18 mouse cellular contexts compared by ENCODE assay signal in the genomic region with DNA sequence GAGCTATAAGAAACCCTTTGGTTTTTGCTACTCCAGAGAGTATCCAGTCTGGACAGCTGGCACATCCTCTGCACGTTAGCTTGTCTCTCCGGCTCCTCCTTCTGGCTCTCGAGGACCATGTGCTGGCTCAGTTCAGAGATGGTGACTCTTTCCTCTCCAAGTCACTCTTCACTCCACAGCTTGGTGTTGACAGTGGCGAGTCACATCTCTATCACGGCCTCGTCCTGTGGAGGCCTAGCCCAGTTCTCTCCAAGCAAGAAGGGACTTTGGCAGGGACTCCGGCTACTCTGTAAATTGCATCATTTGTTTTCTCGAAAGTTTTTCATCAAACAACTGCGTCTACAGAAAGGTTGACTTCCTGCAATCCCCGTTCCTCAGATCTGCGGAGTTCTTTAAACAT.
A peak's percentile ranks its signal among the peaks of the same experiment; 100 is the strongest.
DNase-seq lines count a peak whose midpoint lies in the region; ATAC-seq and TF ChIP-seq lines count a peak whose summit lies in the region.
"Had no signal": no experiment of that assay in that cellular context is flagged by ENCODE, and none has a peak within 500 bp of the region (broad histone marks: within the 10 kb centered on the region; RNA-seq: fewer than 3 reads in every experiment).

No protein-coding gene starts in this region.

- H3K4me2 ChIP-seq in lung, embryonic 14.5 days = no peak overlapping the region
- H3K4me2 ChIP-seq: embryonic facial prominence, embryonic 12.5 days; forebrain, embryonic 15.5 days; limb, embryonic 12.5 days; liver, embryonic 15.5 days; neural tube, embryonic 12.5 days had no signal

- peak; percentile 11 for DNase-seq in adrenal gland, postnatal 14 days
- no peak for DNase-seq in adrenal gland, postnatal 36 days
- DNase-seq in kidney, postnatal 10 days = peak; percentile 46
- no peak for DNase-seq in kidney, adult 9 months
- peak; percentile 62 for DNase-seq in lung, embryonic 14.5 days
- peak; percentile 44 to 71 for DNase-seq in lung, postnatal 4 days
- no peak for DNase-seq in cerebellum, postnatal 25 days
- DNase-seq in gastrocnemius, postnatal 14 days = no peak
- DNase-seq: adrenal gland, postnatal 25 days; cerebellum, adult 8-10 months; right cerebral cortex, postnatal 14 days; thymus, postnatal 36 days had no signal

- H3K9ac ChIP-seq in lung, embryonic 14.5 days = no peak overlapping the region
- H3K9ac ChIP-seq: embryonic facial prominence, embryonic 12.5 days; forebrain, embryonic 15.5 days; limb, embryonic 12.5 days; liver, embryonic 15.5 days; neural tube, embryonic 12.5 days had no signal

- H3K4me3 ChIP-seq in lung, embryonic 14.5 days (ENCODE audit: low read depth, low read length) = no peak overlapping the region
- H3K4me3 ChIP-seq: embryonic facial prominence, embryonic 12.5 days; forebrain, embryonic 15.5 days; limb, embryonic 12.5 days; liver, embryonic 15.5 days; neural tube, embryonic 12.5 days had no signal

- TF ChIP-seq CTCF in lung, embryonic 14.5 days (IDR thresholded peaks at IDR 0.05; ENCODE audit: low read depth) = peak; percentile 11; the same call in 1 of the 2 replicates

- peaks cover 20% of the 10 kb centered on the region for H3K4me1 ChIP-seq in lung, embryonic 14.5 days (ENCODE audit: insufficient read depth)

- no peaks in the 10 kb centered on the region for H3K27me3 ChIP-seq in lung, embryonic 14.5 days (ENCODE audit: insufficient read depth, low read length)
- H3K27me3 ChIP-seq: CH12.LX; forebrain, embryonic 15.5 days; limb, embryonic 12.5 days; liver, embryonic 15.5 days; neural tube, embryonic 12.5 days had no signal

- H3K27ac ChIP-seq in lung, embryonic 14.5 days (ENCODE audit: low read depth) = no peak overlapping the region
- H3K27ac ChIP-seq: embryonic facial prominence, embryonic 12.5 days; forebrain, embryonic 15.5 days; limb, embryonic 12.5 days; liver, embryonic 15.5 days; neural tube, embryonic 12.5 days had no signal

- no peaks in the 10 kb centered on the region for H3K36me3 ChIP-seq in lung, embryonic 14.5 days (ENCODE audit: insufficient read depth)
- H3K36me3 ChIP-seq: embryonic facial prominence, embryonic 12.5 days; forebrain, embryonic 15.5 days; limb, embryonic 12.5 days; liver, embryonic 15.5 days; neural tube, embryonic 12.5 days had no signal

- ATAC-seq in lung, embryonic 14.5 days (ENCODE audit: insufficient read depth) = peak; percentile 33
- ATAC-seq: forebrain, embryonic 15.5 days had no signal

- 47% methylated on average over 11 of the region's 11 CpGs for WGBS in lung, embryonic 14.5 days

- H3K9me3 ChIP-seq in lung, embryonic 14.5 days (ENCODE audit: low read depth, low read length) = no peaks in the 10 kb centered on the region
- H3K9me3 ChIP-seq: embryonic facial prominence, embryonic 12.5 days; forebrain, embryonic 15.5 days; limb, embryonic 12.5 days; liver, embryonic 15.5 days; neural tube, embryonic 12.5 days had no signal

- intact Hi-C loops in gastrocnemius, postnatal 14 days (cut with DNase I; ENCODE audit: low total_unique reads) = no loop called here

Comparison
In these comparisons a context has a peak if more than half of its experiments do, and no peak if none do; other contexts are left out.
1. DNase-seq: peak in adrenal gland, postnatal 14 days (single experiment), kidney, postnatal 10 days (single experiment), lung, embryonic 14.5 days (single experiment) and lung, postnatal 4 days (2 of 2); none in adrenal gland, postnatal 36 days (0 of 2), kidney, adult 9 months (single experiment), cerebellum, postnatal 25 days (0 of 2) and gastrocnemius, postnatal 14 days (single experiment).